Mouse (Mus musculus): ENCODE data around the gene Lmntd1. TPM values are rescaled to one million over a fixed set of nuclear protein-coding genes. Genes with fewer than 3 reads are reported as not detected.

The Lmntd1 gene
- total and polyA plus RNA-seq, 3 experiments: 0.08 to 0.43 (median 0.26) TPM

DNA sequence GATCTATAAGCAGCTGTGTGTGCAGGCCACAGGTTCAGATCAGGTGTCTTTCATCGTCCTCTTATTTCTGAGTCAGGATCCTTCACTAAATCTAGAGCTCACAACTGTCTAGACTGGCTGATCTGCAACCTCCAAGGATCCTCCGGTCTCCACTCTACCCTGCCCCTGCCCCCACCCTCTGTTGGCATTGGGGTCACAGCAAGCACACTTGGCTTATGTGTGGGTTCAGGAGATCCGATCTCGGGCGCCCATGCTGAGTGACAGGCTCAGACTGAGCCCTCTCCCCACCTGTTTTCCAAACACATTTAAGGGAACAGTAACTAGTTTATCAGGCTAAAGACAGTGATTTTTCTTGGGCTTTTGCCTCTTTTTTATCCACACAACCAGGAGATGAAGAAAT lies 39.5 kb upstream of the Lmntd1 start:
- H3K36me3 ChIP-seq (replicated peaks in 1 of 2; ENCODE audit: control insufficient read depth in 1 of 2, insufficient read depth in 1 of 2, low read length in 1 of 2): no peaks in the 10 kb centered on the region
- no peak for DNase-seq (ENCODE audit: extremely low read depth)
- no peak overlapping the region for H3K4me2 ChIP-seq (ENCODE audit: insufficient read depth, low read depth, poor library complexity, severe bottlenecking)
- no peaks in the 10 kb centered on the region for H3K79me2 ChIP-seq (replicated peaks; ENCODE audit: control insufficient read depth, extremely low read depth, insufficient read depth, poor library complexity, severe bottlenecking)
- H3K27ac ChIP-seq (ENCODE audit: insufficient read depth, low read depth): no peak overlapping the region
- peaks cover 6% of the 10 kb centered on the region for H3K9me3 ChIP-seq (replicated peaks; ENCODE audit: low read length)
- in situ Hi-C loops (cut with MboI; ENCODE audit: low pct_ligation_motif_present, low pct_unique_long_range_greater_than_20kb, low sequenced_read_pairs) (no loop called here), dilution Hi-C loops (cut with MboI; ENCODE audit: extremely low pct_ligation_motif_present, extremely low pct_unique_long_range_greater_than_20kb, low sequenced_read_pairs) (no loop called here)
- H3K4me1 ChIP-seq (ENCODE audit: control insufficient read depth in 1 of 2, insufficient read depth in 2 of 2): no peaks in the 10 kb centered on the region; a peak in 1 of 4 replicates
- TF ChIP-seq TBP (conservative IDR thresholded peaks at IDR 0.05; ENCODE audit: low read depth, low read length): no peak
- TF ChIP-seq GABPA (IDR thresholded peaks at IDR 0.05; ENCODE audit: insufficient replicate concordance, low read depth, low read length): no peak
- no peak for TF ChIP-seq POLR2AphosphoS2 (IDR thresholded peaks at IDR 0.05; ENCODE audit: low read depth, low read length)
- TF ChIP-seq NELFE (IDR thresholded peaks at IDR 0.05; ENCODE audit: low read depth, low read length): no peak
- no peak overlapping the region for H3K9ac ChIP-seq (ENCODE audit: insufficient read depth, low read depth)
- no peaks in the 10 kb centered on the region for H3K27me3 ChIP-seq (replicated peaks)
- no peak overlapping the region for H3K4me3 ChIP-seq (replicated peaks in 1 of 3; ENCODE audit: low read depth in 2 of 3, low read length in 2 of 3, poor library complexity in 1 of 3)

DNA sequence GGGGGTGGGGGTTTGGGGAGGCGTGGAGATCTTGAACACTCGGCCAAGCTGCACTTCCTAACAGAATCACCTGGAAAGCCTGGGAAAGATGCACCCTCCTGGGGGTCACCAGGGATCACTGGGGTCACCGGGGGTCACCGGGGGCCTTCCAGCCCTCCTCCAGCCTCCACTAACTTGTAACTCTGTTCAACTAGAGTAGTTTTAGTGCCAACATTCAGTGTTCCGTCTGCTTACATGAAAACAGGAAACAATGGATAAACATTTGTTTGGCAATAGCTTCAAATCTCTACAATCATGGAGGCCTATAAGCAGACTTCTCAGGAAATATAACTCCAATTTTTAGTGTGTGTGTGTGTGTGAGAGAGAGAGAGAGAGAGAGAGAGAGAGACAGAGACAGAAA lies 38.9 kb upstream of the Lmntd1 start:
- Histone ChIP-seq H3K4me2 (ENCODE audit: insufficient read depth, low read depth, poor library complexity, severe bottlenecking) (no peak overlapping the region), H3K27ac (ENCODE audit: insufficient read depth, low read depth) (no peak overlapping the region), H3K4me1 (ENCODE audit: control insufficient read depth in 1 of 2, insufficient read depth in 2 of 2) (no peaks in the 10 kb centered on the region; a peak in 1 of 4 replicates), H3K9ac (ENCODE audit: insufficient read depth, low read depth) (no peak overlapping the region), H3K4me3 (replicated peaks in 1 of 3; ENCODE audit: low read depth in 2 of 3, low read length in 2 of 3, poor library complexity in 1 of 3) (no peak overlapping the region), H3K79me2 (replicated peaks; ENCODE audit: control insufficient read depth, extremely low read depth, insufficient read depth, poor library complexity, severe bottlenecking) (no peaks in the 10 kb centered on the region), H3K9me3 (replicated peaks; ENCODE audit: low read length) (peaks cover 6% of the 10 kb centered on the region), H3K27me3 (replicated peaks) (no peaks in the 10 kb centered on the region), H3K36me3 (replicated peaks in 1 of 2; ENCODE audit: control insufficient read depth in 1 of 2, insufficient read depth in 1 of 2, low read length in 1 of 2) (no peaks in the 10 kb centered on the region)
- DNase-seq (ENCODE audit: extremely low read depth): no peak
- in situ Hi-C loops (cut with MboI; ENCODE audit: low pct_ligation_motif_present, low pct_unique_long_range_greater_than_20kb, low sequenced_read_pairs): no loop called here
- dilution Hi-C loops (cut with MboI; ENCODE audit: extremely low pct_ligation_motif_present, extremely low pct_unique_long_range_greater_than_20kb, low sequenced_read_pairs): no loop called here
- TF ChIP-seq ZKSCAN1 (IDR thresholded peaks at IDR 0.05; ENCODE audit: borderline replicate concordance, low read depth, low read length) (no peak), MYC (IDR thresholded peaks at IDR 0.05; ENCODE audit: low read depth, low read length) (no peak), ELF1 (IDR thresholded peaks at IDR 0.05; ENCODE audit: low read depth, low read length) (no peak)

DNA sequence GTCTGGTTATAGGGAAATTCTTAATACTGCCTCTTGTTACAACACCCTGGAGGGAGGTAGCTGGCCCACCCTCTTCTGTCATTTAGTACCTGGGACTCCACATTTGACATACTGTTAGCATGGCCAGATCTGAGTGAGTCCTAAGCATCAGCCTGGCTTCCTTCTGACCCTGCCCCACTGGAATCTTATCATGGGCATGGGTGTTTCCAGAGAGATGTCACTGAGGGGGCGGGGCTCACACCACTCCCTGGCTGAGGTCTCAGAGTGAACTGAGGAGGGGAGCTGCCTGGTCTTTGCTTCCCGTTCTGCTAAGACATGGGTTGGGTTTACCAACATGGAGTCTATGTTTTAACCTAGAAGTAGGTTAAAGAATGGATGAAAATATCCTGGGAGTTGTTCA lies 37.9 kb upstream of the Lmntd1 start:
- H3K79me2 ChIP-seq (replicated peaks; ENCODE audit: control insufficient read depth, extremely low read depth, insufficient read depth, poor library complexity, severe bottlenecking): no peaks in the 10 kb centered on the region
- H3K4me2 ChIP-seq (ENCODE audit: insufficient read depth, low read depth, poor library complexity, severe bottlenecking): no peak overlapping the region
- no peak overlapping the region for H3K9ac ChIP-seq (ENCODE audit: insufficient read depth, low read depth)
- DNase-seq (ENCODE audit: extremely low read depth): no peak
- dilution Hi-C loops (cut with MboI; ENCODE audit: extremely low pct_ligation_motif_present, extremely low pct_unique_long_range_greater_than_20kb, low sequenced_read_pairs) (no loop called here), in situ Hi-C loops (cut with MboI; ENCODE audit: low pct_ligation_motif_present, low pct_unique_long_range_greater_than_20kb, low sequenced_read_pairs) (no loop called here)
- H3K4me1 ChIP-seq (ENCODE audit: control insufficient read depth in 1 of 2, insufficient read depth in 2 of 2): no peaks in the 10 kb centered on the region; a peak in 1 of 4 replicates
- TF ChIP-seq ZKSCAN1 (IDR thresholded peaks at IDR 0.05; ENCODE audit: borderline replicate concordance, low read depth, low read length): no peak
- TF ChIP-seq EP300 (IDR thresholded peaks at IDR 0.05; ENCODE audit: low read length): no peak
- no peak for TF ChIP-seq KAT2A (IDR thresholded peaks at IDR 0.05; ENCODE audit: insufficient replicate concordance, low read length)
- no peak for TF ChIP-seq MXI1 (IDR thresholded peaks at IDR 0.05; ENCODE audit: low read depth, low read length)
- no peaks in the 10 kb centered on the region for H3K36me3 ChIP-seq (replicated peaks in 1 of 2; ENCODE audit: control insufficient read depth in 1 of 2, insufficient read depth in 1 of 2, low read length in 1 of 2)
- H3K27me3 ChIP-seq (replicated peaks): no peaks in the 10 kb centered on the region
- peaks cover 6% of the 10 kb centered on the region for H3K9me3 ChIP-seq (replicated peaks; ENCODE audit: low read length)
- no peak overlapping the region for H3K4me3 ChIP-seq (replicated peaks in 1 of 3; ENCODE audit: low read depth in 2 of 3, low read length in 2 of 3, poor library complexity in 1 of 3)
- no peak overlapping the region for H3K27ac ChIP-seq (ENCODE audit: insufficient read depth, low read depth)

All from CH12.LX (cell line).